In genomic region chr9:101796718-101797117, GRCm38 (mm10) we compare ENCODE assay signal across 10 mouse cellular contexts.
"Had no signal": no experiment of that assay in that cellular context is flagged by ENCODE, and none has a peak within 500 bp of the region (broad histone marks: within the 10 kb centered on the region; RNA-seq: fewer than 3 reads in every experiment).

No protein-coding gene starts in this region.

- H3K4me1 ChIP-seq: limb, embryonic 15.5 days; liver, embryonic 12.5 days; lung, embryonic 15.5 days; midbrain, embryonic 13.5 days had no signal

- H3K27ac ChIP-seq: kidney, postnatal 0 days; limb, embryonic 15.5 days; liver, embryonic 12.5 days; lung, embryonic 15.5 days; midbrain, embryonic 13.5 days had no signal

- DNase-seq: kidney, adult 9 months; left cerebral cortex, postnatal 4 days; lung, postnatal 14 days; right cerebral cortex, postnatal 14 days; thymus, postnatal 36 days had no signal

- H3K9ac ChIP-seq: limb, embryonic 15.5 days; liver, embryonic 12.5 days; lung, embryonic 15.5 days; midbrain, embryonic 13.5 days had no signal

- H3K4me3 ChIP-seq: limb, embryonic 15.5 days; liver, embryonic 12.5 days; lung, embryonic 15.5 days; midbrain, embryonic 13.5 days had no signal

- H3K36me3 ChIP-seq: limb, embryonic 15.5 days; liver, embryonic 12.5 days; lung, embryonic 15.5 days; midbrain, embryonic 13.5 days had no signal

- H3K9me3 ChIP-seq: limb, embryonic 15.5 days; liver, embryonic 12.5 days; lung, embryonic 15.5 days; midbrain, embryonic 13.5 days had no signal
